Mouse (Mus musculus): ENCODE results near the gene Syne3. TPM values are rescaled to one million over a fixed set of nuclear protein-coding genes. Genes with fewer than 3 reads are reported as not detected.

Syne3 gene
- polyA plus RNA-seq (2014; fragmentation: Nextera tagmentation; extraction: Ambion mirVana), result 0.29 and 0.39 TPM in 2 replicates

GRCm38 (mm10) chr12:105009370-105010212 is at the start of gene Syne3:
TSS of gene Syne3 (minus strand) at chr12:105009809.
- H3K9me3 ChIP-seq (ENCODE audit: low read depth, low read length), result no peaks in the 10 kb centered on the region
- peak within 1 kb of the TSS; percentile 96 for H3K4me2 ChIP-seq
- peaks cover 43% of the 10 kb centered on the region for H3K27me3 ChIP-seq (ENCODE audit: insufficient read depth, low read length)
- no peak within 1 kb of the TSS for H3K27ac ChIP-seq (ENCODE audit: low read depth)
- TF ChIP-seq CTCF (IDR thresholded peaks at IDR 0.05; ENCODE audit: low read depth), result no peak
- H3K36me3 ChIP-seq (ENCODE audit: insufficient read depth), result no peaks in the 10 kb centered on the region
- peak within 1 kb of the TSS; percentile 52 for H3K9ac ChIP-seq
- peak; percentile 62 for DNase-seq
- peak; percentile 78 for ATAC-seq (ENCODE audit: insufficient read depth)
- under 1% methylated on average over 65 of the region's 66 CpGs for WGBS
- peak within 1 kb of the TSS; percentile 60 for H3K4me3 ChIP-seq (ENCODE audit: low read depth, low read length)
- H3K4me1 ChIP-seq (ENCODE audit: insufficient read depth), result peaks cover 13% of the 10 kb centered on the region; the same call in 1 of the 2 replicates

GRCm38 (mm10) chr12:105055308-105055707 is 45.7 kb upstream of the Syne3 start:
- no peaks in the 10 kb centered on the region for H3K9me3 ChIP-seq (ENCODE audit: low read depth, low read length)
- no peak overlapping the region for H3K4me2 ChIP-seq
- no peak for TF ChIP-seq CTCF (IDR thresholded peaks at IDR 0.05; ENCODE audit: low read depth)
- ATAC-seq (ENCODE audit: insufficient read depth), result no peak
- 80% methylated on average over 6 of the region's 6 CpGs for WGBS
- H3K9ac ChIP-seq, result no peak overlapping the region
- H3K27ac ChIP-seq (ENCODE audit: low read depth), result no peak overlapping the region
- no peak overlapping the region for H3K4me3 ChIP-seq (ENCODE audit: low read depth, low read length)
- DNase-seq, result no peak
- no peaks in the 10 kb centered on the region for H3K27me3 ChIP-seq (ENCODE audit: insufficient read depth, low read length)
- no peaks in the 10 kb centered on the region for H3K36me3 ChIP-seq (ENCODE audit: insufficient read depth)
- no peaks in the 10 kb centered on the region for H3K4me1 ChIP-seq (ENCODE audit: insufficient read depth)

- no peak overlapping the region for H3K27ac ChIP-seq (ENCODE audit: low read depth)
- no peaks in the 10 kb centered on the region for H3K4me1 ChIP-seq (ENCODE audit: insufficient read depth)
- no peaks in the 10 kb centered on the region for H3K36me3 ChIP-seq (ENCODE audit: insufficient read depth)
- WGBS, result 93% methylated on average over 15 of the region's 15 CpGs
- H3K27me3 ChIP-seq (ENCODE audit: insufficient read depth, low read length), result no peaks in the 10 kb centered on the region
- ATAC-seq (ENCODE audit: insufficient read depth) (no peak), DNase-seq (no peak)
- TF ChIP-seq CTCF (IDR thresholded peaks at IDR 0.05; ENCODE audit: low read depth), result no peak
- H3K4me3 ChIP-seq (ENCODE audit: low read depth, low read length), result no peak overlapping the region
- H3K4me2 ChIP-seq, result no peak overlapping the region
- no peak overlapping the region for H3K9ac ChIP-seq
- H3K9me3 ChIP-seq (ENCODE audit: low read depth, low read length), result no peaks in the 10 kb centered on the region
Observed at GRCm38 (mm10) chr12:105054041-105054440, 44.4 kb upstream of the Syne3 start.

GRCm38 (mm10) chr12:105050898-105051297 is 41.3 kb upstream of the Syne3 start:
- Histone ChIP-seq H3K36me3 (ENCODE audit: insufficient read depth) (no peaks in the 10 kb centered on the region), H3K9me3 (ENCODE audit: low read depth, low read length) (no peaks in the 10 kb centered on the region), H3K4me2 (no peak overlapping the region), H3K4me1 (ENCODE audit: insufficient read depth) (no peaks in the 10 kb centered on the region), H3K27ac (ENCODE audit: low read depth) (no peak overlapping the region), H3K9ac (no peak overlapping the region), H3K27me3 (ENCODE audit: insufficient read depth, low read length) (no peaks in the 10 kb centered on the region), H3K4me3 (ENCODE audit: low read depth, low read length) (no peak overlapping the region)
- ATAC-seq (ENCODE audit: insufficient read depth) (no peak), DNase-seq (peak; percentile 75)
- WGBS, result 15% methylated on average over 4 of the region's 4 CpGs
- TF ChIP-seq CTCF (IDR thresholded peaks at IDR 0.05; ENCODE audit: low read depth), result peak; percentile 73

GRCm38 (mm10) chr12:105049813-105050212 is 40.2 kb upstream of the Syne3 start:
- Histone ChIP-seq H3K4me1 (ENCODE audit: insufficient read depth) (no peaks in the 10 kb centered on the region), H3K9ac (no peak overlapping the region), H3K27ac (ENCODE audit: low read depth) (no peak overlapping the region), H3K4me2 (no peak overlapping the region), H3K27me3 (ENCODE audit: insufficient read depth, low read length) (no peaks in the 10 kb centered on the region), H3K36me3 (ENCODE audit: insufficient read depth) (no peaks in the 10 kb centered on the region), H3K9me3 (ENCODE audit: low read depth, low read length) (no peaks in the 10 kb centered on the region), H3K4me3 (ENCODE audit: low read depth, low read length) (no peak overlapping the region)
- no peak for ATAC-seq (ENCODE audit: insufficient read depth)
- WGBS, result 76% methylated on average over 12 of the region's 12 CpGs
- no peak for TF ChIP-seq CTCF (IDR thresholded peaks at IDR 0.05; ENCODE audit: low read depth)
- DNase-seq, result no peak

- Histone ChIP-seq H3K9me3 (ENCODE audit: low read depth, low read length) (no peaks in the 10 kb centered on the region), H3K9ac (no peak overlapping the region), H3K4me2 (no peak overlapping the region), H3K27me3 (ENCODE audit: insufficient read depth, low read length) (no peaks in the 10 kb centered on the region), H3K27ac (ENCODE audit: low read depth) (no peak overlapping the region), H3K4me3 (ENCODE audit: low read depth, low read length) (no peak overlapping the region), H3K4me1 (ENCODE audit: insufficient read depth) (no peaks in the 10 kb centered on the region), H3K36me3 (ENCODE audit: insufficient read depth) (no peaks in the 10 kb centered on the region)
- no peak for ATAC-seq (ENCODE audit: insufficient read depth)
- 74% methylated on average over 17 of the region's 17 CpGs for WGBS
- TF ChIP-seq CTCF (IDR thresholded peaks at IDR 0.05; ENCODE audit: low read depth), result no peak
- no peak for DNase-seq
Observed at GRCm38 (mm10) chr12:105048301-105048863, 38.8 kb upstream of the Syne3 start.

GRCm38 (mm10) chr12:105044775-105045174 is 35.2 kb upstream of the Syne3 start:
- Histone ChIP-seq H3K4me3 (ENCODE audit: low read depth, low read length) (no peak overlapping the region), H3K4me2 (no peak overlapping the region), H3K9ac (no peak overlapping the region), H3K27ac (ENCODE audit: low read depth) (no peak overlapping the region), H3K36me3 (ENCODE audit: insufficient read depth) (peaks cover 31% of the 10 kb centered on the region), H3K9me3 (ENCODE audit: low read depth, low read length) (no peaks in the 10 kb centered on the region), H3K27me3 (ENCODE audit: insufficient read depth, low read length) (no peaks in the 10 kb centered on the region), H3K4me1 (ENCODE audit: insufficient read depth) (no peaks in the 10 kb centered on the region)
- DNase-seq (no peak), ATAC-seq (ENCODE audit: insufficient read depth) (no peak)
- no peak for TF ChIP-seq CTCF (IDR thresholded peaks at IDR 0.05; ENCODE audit: low read depth)
- 83% methylated on average over 9 of the region's 9 CpGs for WGBS

Data from lung, embryonic 14.5 days (tissue).